Mouse (Mus musculus): ENCODE data around the gene Arhgdig. TPM values are rescaled to one million over a fixed set of nuclear protein-coding genes. Genes with fewer than 3 reads are reported as not detected.

The Arhgdig gene
- polyA plus RNA-seq, 1 experiment from 2014 or later, result 10.0 TPM

DNA sequence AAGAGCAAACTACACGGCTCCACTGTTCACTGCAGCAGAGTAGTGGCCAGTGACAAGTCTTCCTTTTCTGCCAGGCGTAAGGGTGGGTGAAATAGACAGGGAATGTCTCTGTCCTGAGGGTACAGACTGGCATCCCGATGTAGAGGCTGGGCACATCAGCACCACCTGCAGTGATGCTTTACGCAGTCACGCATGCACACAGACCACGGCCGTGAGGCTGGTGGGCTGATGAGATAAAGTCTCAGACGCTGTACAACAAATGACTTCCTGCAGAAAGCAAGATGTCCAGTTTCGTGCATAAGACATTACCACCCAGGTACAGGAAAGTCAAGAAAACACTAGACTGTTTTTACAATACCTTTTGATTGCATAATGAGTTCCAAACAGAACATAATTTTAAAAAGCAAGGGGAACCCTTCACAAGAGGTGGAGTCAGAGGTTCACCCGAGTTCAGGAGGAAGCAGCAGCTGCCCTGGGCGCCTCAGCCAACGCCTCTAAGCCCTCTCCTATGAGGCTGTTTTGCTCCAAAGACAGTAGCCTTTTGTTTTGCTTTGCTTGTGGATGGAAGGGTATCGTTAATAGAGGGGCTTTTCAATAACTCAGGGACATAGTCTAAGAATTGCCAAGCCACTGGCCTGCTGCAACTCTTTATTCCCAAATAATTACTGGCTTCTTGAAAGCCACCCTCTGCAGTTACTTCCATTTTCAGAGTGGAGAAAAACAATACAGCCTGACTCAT is 27.7 kb upstream of the Arhgdig start:
- 49% methylated on average over 13 of the region's 13 CpGs for WGBS
- no peak overlapping the region for H3K9ac ChIP-seq
- H3K4me3 ChIP-seq, result no peak overlapping the region
- no peaks in the 10 kb centered on the region for H3K9me3 ChIP-seq (replicated peaks)
- ATAC-seq, result no peak
- no peaks in the 10 kb centered on the region for H3K27me3 ChIP-seq
- H3K36me3 ChIP-seq (ENCODE audit: poor library complexity, severe bottlenecking), result no peaks in the 10 kb centered on the region
- H3K4me1 ChIP-seq, result peaks cover 12% of the 10 kb centered on the region; the same call in 1 of the 2 replicates
- H3K4me2 ChIP-seq, result no peak overlapping the region
- H3K27ac ChIP-seq, result no peak overlapping the region; the same call in 1 of the 2 replicates

DNA sequence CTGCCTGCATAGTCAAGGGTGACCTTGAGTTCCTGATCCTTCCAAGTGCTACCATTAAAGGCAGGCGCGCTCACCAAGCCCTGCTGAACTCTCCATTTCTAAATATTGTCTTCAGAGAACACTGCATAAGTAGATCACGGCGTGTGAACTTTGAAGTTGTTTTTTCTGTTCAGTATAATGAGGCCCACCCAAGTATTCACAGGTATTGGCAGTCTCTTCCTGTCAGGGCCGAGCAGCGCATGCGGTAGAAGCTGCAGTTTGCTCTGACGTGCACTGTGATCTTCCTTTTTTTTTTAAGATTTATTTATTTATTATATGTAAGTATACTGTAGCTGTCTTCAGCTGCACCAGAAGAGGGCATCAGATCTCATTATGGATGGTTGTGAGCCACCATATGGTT is 26.8 kb upstream of the Arhgdig start:
- Histone ChIP-seq H3K4me2 (no peak overlapping the region), H3K9ac (no peak overlapping the region), H3K36me3 (ENCODE audit: poor library complexity, severe bottlenecking) (no peaks in the 10 kb centered on the region), H3K4me1 (peaks cover 12% of the 10 kb centered on the region; the same call in 1 of the 2 replicates), H3K4me3 (no peak overlapping the region), H3K27me3 (no peaks in the 10 kb centered on the region), H3K27ac (no peak overlapping the region), H3K9me3 (replicated peaks) (no peaks in the 10 kb centered on the region)
- no peak for ATAC-seq
- WGBS, result 90% methylated on average over 8 of the region's 8 CpGs

DNA sequence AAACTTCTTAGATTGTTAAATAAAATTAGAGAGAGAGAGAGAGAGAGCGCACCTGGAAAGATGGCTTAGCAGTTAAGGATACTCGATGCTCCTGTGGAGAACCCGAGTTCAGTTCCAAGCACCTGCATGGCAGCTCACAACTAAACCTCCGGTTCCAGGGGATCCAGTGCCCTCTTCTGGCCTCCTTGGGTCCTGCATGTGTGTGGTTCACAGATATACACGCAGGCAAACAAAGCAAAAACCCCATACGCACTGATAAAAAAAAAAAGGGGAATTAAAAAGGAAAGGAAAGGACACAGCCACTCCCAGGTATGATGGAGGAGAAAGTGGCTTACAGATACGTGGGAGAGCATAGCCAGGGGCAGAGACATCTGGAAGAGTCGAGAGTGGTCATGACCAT is 25.3 kb upstream of the Arhgdig start:
- no peaks in the 10 kb centered on the region for H3K9me3 ChIP-seq (replicated peaks)
- WGBS, result 72% methylated on average over 8 of the region's 8 CpGs
- no peak overlapping the region for H3K9ac ChIP-seq
- H3K27me3 ChIP-seq, result no peaks in the 10 kb centered on the region
- ATAC-seq, result no peak
- no peak overlapping the region for H3K27ac ChIP-seq
- H3K4me2 ChIP-seq, result no peak overlapping the region
- no peak overlapping the region for H3K4me3 ChIP-seq
- H3K36me3 ChIP-seq (ENCODE audit: poor library complexity, severe bottlenecking), result no peaks in the 10 kb centered on the region
- H3K4me1 ChIP-seq, result peaks cover 12% of the 10 kb centered on the region; the same call in 1 of the 2 replicates

DNA sequence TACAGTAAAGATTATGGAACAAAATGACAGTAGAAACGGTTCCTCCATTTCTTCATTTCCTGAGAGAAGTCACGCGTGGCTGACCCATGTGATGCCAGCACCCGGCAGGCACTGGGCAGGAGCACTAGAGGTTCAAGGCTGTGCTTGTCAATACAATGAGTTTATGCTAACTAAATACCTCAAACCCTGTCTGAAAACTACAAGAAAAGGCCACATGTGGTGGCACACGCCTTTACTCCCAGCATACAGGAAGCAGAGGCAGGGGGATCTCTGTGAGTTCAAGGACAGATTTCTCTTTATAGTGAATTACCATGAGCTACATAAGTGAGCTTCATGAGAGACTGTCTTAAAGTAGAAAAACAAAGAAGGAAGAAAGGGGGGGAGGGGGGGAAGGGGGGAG is 23.6 kb upstream of the Arhgdig start:
- Histone ChIP-seq H3K27me3 (no peaks in the 10 kb centered on the region), H3K4me1 (peaks cover 12% of the 10 kb centered on the region; the same call in 1 of the 2 replicates), H3K36me3 (ENCODE audit: poor library complexity, severe bottlenecking) (no peaks in the 10 kb centered on the region), H3K27ac (no peak overlapping the region), H3K4me2 (no peak overlapping the region), H3K4me3 (no peak overlapping the region), H3K9me3 (replicated peaks) (no peaks in the 10 kb centered on the region), H3K9ac (no peak overlapping the region)
- no peak for ATAC-seq
- WGBS, result 89% methylated on average over 5 of the region's 5 CpGs

DNA sequence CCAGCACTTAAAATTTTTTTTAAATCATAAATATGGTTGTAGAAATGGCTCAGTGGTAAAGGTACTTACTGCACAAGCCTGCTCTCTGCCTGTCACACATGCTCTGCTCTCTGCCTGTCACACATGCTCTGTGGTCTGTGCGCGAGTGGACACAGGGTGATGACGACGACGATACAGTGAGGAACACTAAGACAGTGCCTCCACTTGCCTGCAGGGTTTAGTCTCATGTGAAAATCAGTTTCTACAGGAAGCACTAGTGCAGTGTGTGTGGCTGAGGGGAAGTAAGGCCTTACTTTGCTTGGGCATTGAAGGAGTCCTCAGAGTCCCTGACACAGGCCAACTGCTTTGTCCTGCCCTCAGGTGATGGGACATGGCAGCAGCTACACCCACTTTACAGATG is 22.2 kb upstream of the Arhgdig start:
- Histone ChIP-seq H3K36me3 (ENCODE audit: poor library complexity, severe bottlenecking) (no peaks in the 10 kb centered on the region), H3K9ac (no peak overlapping the region), H3K4me1 (no peaks in the 10 kb centered on the region), H3K4me2 (no peak overlapping the region), H3K4me3 (no peak overlapping the region), H3K9me3 (replicated peaks) (no peaks in the 10 kb centered on the region), H3K27ac (no peak overlapping the region), H3K27me3 (no peaks in the 10 kb centered on the region)
- no peak for ATAC-seq
- 95% methylated on average over 5 of the region's 5 CpGs for WGBS

DNA sequence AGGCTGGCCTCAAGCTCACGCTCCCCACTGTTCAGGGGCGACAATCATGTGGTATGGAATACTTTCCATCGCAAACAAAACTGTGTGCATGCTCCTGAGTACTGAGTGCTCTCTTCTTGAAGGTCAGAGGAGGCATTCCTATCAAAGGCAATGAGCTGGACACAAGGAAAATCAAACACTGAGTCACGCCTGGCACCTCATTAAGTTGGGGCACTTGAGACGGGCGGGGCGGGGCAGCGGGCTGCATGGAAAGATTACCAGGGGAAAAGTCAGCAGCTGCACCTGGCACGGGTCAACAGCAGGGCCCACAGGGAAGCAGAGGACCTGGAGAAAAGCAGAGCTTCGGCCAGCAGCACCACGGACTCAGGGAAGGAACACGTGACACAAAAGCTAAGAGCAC is 17.6 kb upstream of the Arhgdig start:
- no peak overlapping the region for H3K9ac ChIP-seq
- H3K4me3 ChIP-seq, result no peak overlapping the region
- no peak overlapping the region for H3K27ac ChIP-seq
- no peaks in the 10 kb centered on the region for H3K36me3 ChIP-seq (ENCODE audit: poor library complexity, severe bottlenecking)
- no peak for ATAC-seq
- WGBS, result 87% methylated on average over 12 of the region's 12 CpGs
- no peaks in the 10 kb centered on the region for H3K4me1 ChIP-seq
- no peaks in the 10 kb centered on the region for H3K9me3 ChIP-seq (replicated peaks)
- H3K4me2 ChIP-seq, result no peak overlapping the region
- no peaks in the 10 kb centered on the region for H3K27me3 ChIP-seq

DNA sequence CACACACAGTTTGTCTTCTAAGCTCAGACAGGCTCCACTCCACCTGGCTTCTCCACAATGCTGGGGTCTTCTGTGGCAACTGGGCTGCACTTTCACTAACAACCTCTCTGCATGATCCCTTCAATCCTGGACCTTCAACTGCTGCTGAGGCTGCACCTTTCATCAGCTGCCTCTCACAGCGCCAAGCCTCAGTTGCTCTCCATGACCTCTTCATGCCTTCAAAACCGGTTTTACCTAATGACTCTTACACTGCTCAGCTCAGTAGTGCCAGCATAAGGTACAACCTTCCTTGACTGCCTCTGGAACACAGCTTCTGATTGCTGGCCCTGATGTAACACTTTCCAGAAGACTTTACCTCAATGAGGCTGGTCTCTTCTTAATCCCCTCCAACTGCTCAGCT is 13.9 kb upstream of the Arhgdig start:
- ATAC-seq, result no peak
- H3K4me3 ChIP-seq, result no peak overlapping the region
- WGBS, result 76% methylated on average over 2 of the region's 2 CpGs

DNA sequence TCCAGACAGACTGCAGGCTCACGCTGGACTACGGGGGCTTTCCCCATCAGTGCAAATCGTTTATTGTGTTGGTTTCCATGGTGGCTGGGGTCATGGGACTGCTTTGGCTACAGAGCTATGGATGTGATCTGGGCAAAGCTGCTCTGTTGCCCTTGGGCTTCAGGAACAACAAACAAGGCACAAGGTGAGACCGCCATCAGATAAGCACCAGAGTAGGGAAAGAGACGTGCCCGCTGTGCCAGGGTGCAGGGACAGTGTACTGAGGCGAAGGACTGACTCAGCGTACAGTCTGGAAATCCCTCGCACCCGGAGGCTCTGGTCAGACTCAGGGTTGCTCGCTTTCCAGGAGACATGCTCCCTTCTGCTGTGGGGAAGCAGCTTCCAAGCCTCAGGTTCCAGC is 5.1 kb upstream of the Arhgdig start:
- no peak overlapping the region for H3K4me2 ChIP-seq
- H3K36me3 ChIP-seq (ENCODE audit: poor library complexity, severe bottlenecking), result 0 out of 2 replicates have a peak, but pooled peaks cover 8% of the 10 kb centered on the region
- no peaks in the 10 kb centered on the region for H3K4me1 ChIP-seq
- H3K9me3 ChIP-seq (replicated peaks), result no peaks in the 10 kb centered on the region
- 87% methylated on average over 11 of the region's 11 CpGs for WGBS
- no peaks in the 10 kb centered on the region for H3K27me3 ChIP-seq
- H3K4me3 ChIP-seq, result no peak overlapping the region
- no peak overlapping the region for H3K9ac ChIP-seq
- H3K27ac ChIP-seq, result no peak overlapping the region
- ATAC-seq, result no peak

More for the DNA sequence above, 13.9 kb upstream of the Arhgdig start:
- no peak overlapping the region for H3K9ac ChIP-seq
- no peaks in the 10 kb centered on the region for H3K4me1 ChIP-seq
- H3K27ac ChIP-seq, result no peak overlapping the region
- no peak overlapping the region for H3K4me2 ChIP-seq
- no peaks in the 10 kb centered on the region for H3K27me3 ChIP-seq
- no peaks in the 10 kb centered on the region for H3K9me3 ChIP-seq (replicated peaks)
- 0 out of 2 replicates have a peak, but pooled peaks cover 3% of the 10 kb centered on the region for H3K36me3 ChIP-seq (ENCODE audit: poor library complexity, severe bottlenecking)

DNA sequence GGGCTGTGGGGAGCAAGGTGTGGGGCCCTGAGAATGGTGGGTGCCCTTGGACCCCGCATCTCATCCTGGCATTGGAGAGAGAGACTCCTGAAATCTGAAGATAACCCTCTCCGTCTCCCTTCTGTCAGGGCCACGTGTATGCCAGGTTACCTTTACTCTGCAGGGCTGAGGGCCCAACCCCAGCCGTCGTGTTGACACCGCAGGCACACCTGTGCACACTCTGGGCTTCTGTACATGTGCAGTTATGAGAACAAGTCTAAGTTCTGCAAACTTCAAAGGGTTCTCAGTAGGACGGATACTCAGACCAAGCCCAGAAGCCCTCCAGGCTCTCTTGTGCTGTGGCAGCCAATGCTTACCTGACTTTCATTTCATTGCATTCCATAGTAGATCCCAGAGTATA is 4.7 kb upstream of the Arhgdig start:
- Histone ChIP-seq H3K36me3 (ENCODE audit: poor library complexity, severe bottlenecking) (0 out of 2 replicates have a peak, but pooled peaks cover 8% of the 10 kb centered on the region), H3K4me1 (no peaks in the 10 kb centered on the region), H3K27me3 (no peaks in the 10 kb centered on the region), H3K4me2 (no peak overlapping the region), H3K9me3 (replicated peaks) (no peaks in the 10 kb centered on the region), H3K9ac (no peak overlapping the region), H3K4me3 (no peak overlapping the region), H3K27ac (no peak overlapping the region)
- WGBS, result 90% methylated on average over 7 of the region's 7 CpGs
- no peak for ATAC-seq

DNA sequence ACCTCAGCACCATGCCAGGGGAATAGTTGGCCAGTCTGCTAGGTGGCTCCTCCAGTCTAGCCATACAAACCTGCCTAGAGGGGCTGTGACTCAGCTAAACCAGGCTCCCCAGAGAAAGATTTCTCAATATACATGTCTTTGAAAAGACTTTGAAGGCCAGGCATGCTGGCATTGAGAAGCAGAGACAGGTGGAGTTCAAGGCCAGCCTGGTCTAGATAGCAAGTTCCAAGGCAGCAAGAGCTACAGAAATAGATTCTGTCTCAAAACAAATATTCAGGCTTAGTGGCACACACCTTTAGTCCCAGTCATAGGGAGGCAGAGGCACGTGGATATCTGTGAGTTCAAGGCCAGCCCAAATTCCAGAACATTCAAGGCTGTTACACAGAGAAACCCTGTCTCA is 1.2 kb downstream of the Arhgdig start:
- H3K4me2 ChIP-seq, result no peak overlapping the region
- no peak overlapping the region for H3K4me3 ChIP-seq
- H3K36me3 ChIP-seq (ENCODE audit: poor library complexity, severe bottlenecking), result no peaks in the 10 kb centered on the region
- peaks cover 14% of the 10 kb centered on the region for H3K4me1 ChIP-seq
- no peak overlapping the region for H3K27ac ChIP-seq
- peaks cover 47% of the 10 kb centered on the region for H3K27me3 ChIP-seq
- no peaks in the 10 kb centered on the region for H3K9me3 ChIP-seq (replicated peaks)
- 53% methylated on average over 1 of the region's 1 CpGs for WGBS
- ATAC-seq, result no peak
- no peak overlapping the region for H3K9ac ChIP-seq

DNA sequence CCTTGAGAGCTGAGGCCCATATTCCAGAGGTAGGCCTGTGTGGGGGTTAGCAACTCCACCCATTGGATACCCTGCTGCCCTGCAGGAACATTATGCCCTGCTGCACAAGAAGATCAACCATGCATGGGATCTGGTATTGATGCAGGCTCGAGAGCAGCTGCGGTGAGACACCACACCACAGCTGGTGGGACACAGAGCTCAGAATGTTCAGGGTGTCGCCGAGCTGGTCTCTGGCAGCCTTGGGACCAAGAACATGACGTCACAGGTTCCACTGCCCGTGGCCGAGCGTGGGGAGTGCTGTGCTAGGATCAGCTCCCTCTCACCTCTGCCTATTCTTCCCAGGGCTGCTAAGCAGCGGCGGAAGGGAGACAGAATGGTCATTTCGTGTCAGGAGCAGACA is 2.8 kb downstream of the Arhgdig start:
- H3K9me3 ChIP-seq (replicated peaks), result no peaks in the 10 kb centered on the region
- H3K4me1 ChIP-seq, result peaks cover 20% of the 10 kb centered on the region
- WGBS, result 28% methylated on average over 11 of the region's 11 CpGs
- H3K27ac ChIP-seq, result no peak overlapping the region
- no peak overlapping the region for H3K4me2 ChIP-seq
- ATAC-seq, result no peak
- H3K4me3 ChIP-seq, result no peak overlapping the region
- H3K27me3 ChIP-seq, result peaks cover 64% of the 10 kb centered on the region
- no peaks in the 10 kb centered on the region for H3K36me3 ChIP-seq (ENCODE audit: poor library complexity, severe bottlenecking)
- no peak overlapping the region for H3K9ac ChIP-seq

DNA sequence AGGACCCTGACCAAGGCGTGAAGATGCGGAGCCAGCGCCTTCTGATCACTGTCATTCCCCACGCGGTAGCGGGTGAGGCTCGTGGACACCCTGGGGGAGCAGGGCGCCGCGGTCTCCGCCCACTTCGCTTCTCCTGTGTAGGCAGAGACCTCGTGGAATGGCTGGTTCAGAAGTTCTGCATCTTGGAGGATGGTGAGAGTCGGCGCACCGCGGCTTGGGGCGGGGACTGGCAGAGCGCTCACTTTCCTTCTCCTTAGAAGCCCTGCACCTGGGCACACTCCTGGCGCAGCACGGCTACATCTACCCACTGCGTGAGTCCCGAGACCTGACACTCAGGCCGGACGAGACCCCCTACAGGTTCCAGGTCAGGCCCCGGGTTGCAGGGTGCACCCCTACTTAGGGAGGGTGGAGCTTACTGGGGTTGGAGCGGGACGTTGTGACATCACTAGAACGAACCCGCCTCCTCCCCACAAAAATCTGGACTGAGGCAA is 4.2 kb downstream of the Arhgdig start:
- H3K27me3 ChIP-seq, result peaks cover 73% of the 10 kb centered on the region
- peaks cover 20% of the 10 kb centered on the region for H3K4me1 ChIP-seq
- 0 out of 2 replicates have a peak, but pooled peaks cover 5% of the 10 kb centered on the region for H3K36me3 ChIP-seq (ENCODE audit: poor library complexity, severe bottlenecking)
- WGBS, result 1% methylated on average over 28 of the region's 30 CpGs
- H3K9ac ChIP-seq, result peak overlapping the region; percentile 50
- peak overlapping the region; percentile 43 for H3K4me3 ChIP-seq
- no peaks in the 10 kb centered on the region for H3K9me3 ChIP-seq (replicated peaks)
- H3K27ac ChIP-seq, result no peak overlapping the region
- 0 out of 2 replicates have a peak, but pooled peaks have one; percentile 25 for ATAC-seq
- H3K4me2 ChIP-seq, result peak overlapping the region; percentile 82
